Mouse (Mus musculus) stomach, embryonic 16.5 days (tissue): Measurements from ENCODE around the gene Zdhhc4. TPM values are rescaled to one million over a fixed set of nuclear protein-coding genes. Genes with fewer than 3 reads are reported as not detected.
A peak's percentile ranks its signal among the peaks of the same experiment; 100 is the strongest.

Experiments
- ATAC-seq: fragments of 200-750 bp; cut with Nextera tagmentation; 2 replicates; pipeline ENCODE4 v1.8.0; 2017; ENCODE audit warnings: moderate number of reproducible peaks, moderate TSS enrichment; ENCODE audit not compliant: insufficient read depth, low FRiP score
- H3K27ac ChIP-seq: fragments of 300-500 bp; sonication (generic); 2 replicates; pipeline ENCODE4 v1.5.1; 2014; ENCODE audit warnings: low read length
- H3K27me3 ChIP-seq: fragments of 300-500 bp; sonication (generic); 2 replicates; pipeline ENCODE4 v1.6.1; 2014; ENCODE audit warnings: low read length, control low read depth, mixed read lengths; ENCODE audit not compliant: control insufficient read depth, insufficient read depth
- H3K36me3 ChIP-seq: fragments of 300-500 bp; sonication (generic); 2 replicates; pipeline ENCODE4 v1.6.1; 2014; ENCODE audit warnings: low read length; ENCODE audit not compliant: control insufficient read depth, insufficient read depth
- H3K4me1 ChIP-seq: fragments of 300-500 bp; sonication (generic); 2 replicates; pipeline ENCODE4 v1.6.1; 2014; ENCODE audit warnings: low read length, control low read depth, mixed read lengths; ENCODE audit not compliant: control insufficient read depth, insufficient read depth
- H3K4me2 ChIP-seq: fragments of 300-500 bp; sonication (generic); 2 replicates; pipeline ENCODE4 v1.6.1; 2014; ENCODE audit warnings: low read depth, low read length, mixed read lengths
- H3K4me3 ChIP-seq: fragments of 300-500 bp; sonication (generic); replicated peaks from 2 replicates; pipeline ENCODE4 v1.5.1; 2014; ENCODE audit warnings: mild to moderate bottlenecking, low read length
- H3K9ac ChIP-seq: fragments of 300-500 bp; sonication (generic); 2 replicates; pipeline ENCODE4 v1.6.1; 2014; ENCODE audit warnings: low read length
- H3K9me3 ChIP-seq: fragments of 300-500 bp; sonication (generic); replicated peaks from 2 replicates; pipeline ENCODE4 v1.6.1; 2016; ENCODE audit warnings: low read length, control low read depth; ENCODE audit not compliant: control insufficient read depth
- WGBS: fragments of 180-500 bp; shearing (Covaris S2); extraction: QIAGEN DNeasy Blood & Tissue Kit; methylation state at CpG from one replicate; pipeline ENCODE4 v1.1.7; 2014; 5-methylcytosine and 5-hydroxymethylcytosine counted together
- polyA plus RNA-seq: library from polyadenylated mRNA; unstranded; fragments of >200 nt; fragmentation: Nextera tagmentation; extraction: Ambion mirVana; gene quantifications from 2 replicates; pipeline ENCODE4 v1.2.1, GENCODE M21; 2015

Zdhhc4 gene
- polyA plus RNA-seq, 1 experiment from 2014 or later = 63.6 TPM

DNA sequence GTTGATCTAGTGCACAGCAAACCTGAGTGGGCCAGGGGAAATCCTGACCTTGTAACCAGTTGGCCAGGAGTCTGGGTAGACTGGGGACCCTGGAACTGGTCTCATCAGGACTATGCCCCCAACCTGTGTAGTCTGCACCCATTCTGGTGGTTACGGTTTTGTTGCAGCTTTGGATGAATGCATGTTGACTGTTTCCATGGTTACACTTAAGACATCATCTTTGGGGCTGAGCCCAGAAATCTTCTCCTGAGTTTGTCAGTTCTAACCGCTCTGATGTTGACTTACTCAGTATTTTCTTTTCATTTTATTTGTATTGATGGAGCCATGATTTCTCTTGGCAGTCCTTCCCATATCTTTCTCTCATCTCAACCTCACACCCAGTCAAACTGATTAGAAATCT is 33.7 kb downstream of the Zdhhc4 start:
- no peak overlapping the region for H3K4me3 ChIP-seq
- peaks cover 38% of the 10 kb centered on the region for H3K27me3 ChIP-seq
- H3K4me2 ChIP-seq = no peak overlapping the region
- peaks cover 7% of the 10 kb centered on the region for H3K4me1 ChIP-seq
- no peak overlapping the region for H3K27ac ChIP-seq
- H3K9ac ChIP-seq = no peak overlapping the region
- 75% methylated on average over 2 of the region's 2 CpGs for WGBS
- 0 out of 2 replicates have a peak, but pooled peaks cover 3% of the 10 kb centered on the region for H3K9me3 ChIP-seq
- no peak for ATAC-seq
- H3K36me3 ChIP-seq = peaks cover 8% of the 10 kb centered on the region

DNA sequence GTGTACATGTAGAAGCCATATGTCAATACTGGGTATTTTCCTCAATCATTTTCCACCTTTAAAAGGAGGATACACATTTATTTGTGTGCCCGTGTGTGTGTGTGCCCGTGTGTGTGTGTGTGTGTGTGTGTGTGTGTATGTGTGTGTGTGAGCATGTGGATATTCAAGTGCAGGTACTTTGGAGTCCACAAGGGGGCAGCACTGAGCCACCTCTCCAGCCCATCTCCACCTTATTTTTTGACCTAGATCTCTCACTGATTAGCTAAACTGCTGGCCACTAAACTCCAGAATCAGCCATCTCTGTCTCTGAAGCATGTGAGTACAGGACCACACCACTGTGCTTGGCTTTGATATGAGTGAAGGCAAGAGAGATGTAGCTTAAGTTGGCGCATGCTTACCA is 34.2 kb downstream of the Zdhhc4 start:
- no peak overlapping the region for H3K9ac ChIP-seq
- 88% methylated on average over 3 of the region's 3 CpGs for WGBS

GRCm38 (mm10) chr5:143293404-143293803 is 35.7 kb downstream of the Zdhhc4 start, which contains the start of gene Zfp853:
Zfp853 (minus strand) TSS chr5:143293623.
- peaks cover 53% of the 10 kb centered on the region for H3K27me3 ChIP-seq
- no peak within 1 kb of the TSS for H3K27ac ChIP-seq
- H3K9ac ChIP-seq = peak within 1 kb of the TSS; percentile 65
- peak; percentile 50; the same call in 1 of the 2 replicates for ATAC-seq
- H3K9me3 ChIP-seq = 0 out of 2 replicates have a peak, but pooled peaks cover 3% of the 10 kb centered on the region
- WGBS = 6% methylated on average over 23 of the region's 38 CpGs
- peak within 1 kb of the TSS; percentile 52 for H3K4me3 ChIP-seq
- H3K36me3 ChIP-seq = no peaks in the 10 kb centered on the region
- H3K4me1 ChIP-seq = peaks cover 7% of the 10 kb centered on the region
- peak within 1 kb of the TSS; percentile 82 for H3K4me2 ChIP-seq

More for the DNA sequence above, 34.2 kb downstream of the Zdhhc4 start:
- 0 out of 2 replicates have a peak, but pooled peaks cover 3% of the 10 kb centered on the region for H3K9me3 ChIP-seq
- H3K36me3 ChIP-seq = peaks cover 3% of the 10 kb centered on the region; the same call in 1 of the 2 replicates
- no peak for ATAC-seq
- peaks cover 39% of the 10 kb centered on the region for H3K27me3 ChIP-seq
- no peak overlapping the region for H3K4me3 ChIP-seq
- no peak overlapping the region for H3K27ac ChIP-seq
- H3K4me2 ChIP-seq = no peak overlapping the region
- H3K4me1 ChIP-seq = peaks cover 7% of the 10 kb centered on the region

DNA sequence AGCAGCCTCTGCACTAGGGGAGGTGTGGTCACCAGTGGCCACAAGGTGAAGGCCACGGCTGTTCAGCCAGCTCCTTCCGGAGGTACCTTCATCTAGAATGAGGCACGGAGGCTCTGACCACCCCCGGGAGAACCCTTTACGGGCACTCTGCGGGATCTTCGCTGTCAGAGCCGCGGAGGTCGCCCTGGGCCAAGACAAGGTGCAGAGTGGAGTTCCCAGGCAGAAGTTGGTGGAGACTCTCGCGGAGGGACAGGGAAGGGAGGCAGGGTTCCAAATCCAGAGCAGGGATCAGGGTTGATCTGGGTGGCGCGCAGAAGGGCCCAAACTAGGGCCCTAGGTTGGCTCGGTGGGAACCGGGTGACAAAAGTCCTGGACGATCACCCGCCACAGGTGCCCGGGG is 36.2 kb downstream of the Zdhhc4 start:
- peak; percentile 12; the same call in 1 of the 2 replicates for ATAC-seq
- Histone ChIP-seq H3K36me3 (no peaks in the 10 kb centered on the region), H3K9me3 (0 out of 2 replicates have a peak, but pooled peaks cover 3% of the 10 kb centered on the region), H3K4me1 (peaks cover 12% of the 10 kb centered on the region), H3K9ac (peak overlapping the region; percentile 65), H3K27me3 (peaks cover 58% of the 10 kb centered on the region), H3K4me2 (peak overlapping the region; percentile 82), H3K27ac (no peak overlapping the region), H3K4me3 (peak overlapping the region; percentile 52)
- 2% methylated on average over 19 of the region's 19 CpGs for WGBS

DNA sequence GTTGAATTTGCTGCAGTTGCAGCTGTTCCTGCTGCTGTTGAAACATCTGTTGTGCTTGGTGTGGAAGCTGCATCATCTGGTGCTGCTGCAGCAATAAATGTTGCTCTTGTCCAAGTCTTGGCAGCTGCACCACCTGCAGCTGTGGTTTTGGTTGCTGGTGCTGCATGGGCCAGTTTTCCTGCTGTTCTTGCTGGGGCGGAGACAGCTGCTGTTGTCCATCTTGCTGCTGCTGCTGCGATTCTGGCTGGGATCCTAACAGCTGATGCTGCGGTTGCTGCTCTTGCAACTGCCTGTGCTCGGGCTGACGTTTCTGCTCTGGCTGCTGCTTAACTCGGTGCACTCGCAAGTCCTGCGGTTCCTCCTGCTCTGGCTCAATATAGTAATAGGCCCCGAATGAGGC is 39.8 kb downstream of the Zdhhc4 start:
- Histone ChIP-seq H3K4me3 (no peak overlapping the region), H3K9me3 (no peaks in the 10 kb centered on the region), H3K27ac (no peak overlapping the region), H3K4me1 (peaks cover 12% of the 10 kb centered on the region), H3K27me3 (peaks cover 75% of the 10 kb centered on the region), H3K4me2 (no peak overlapping the region), H3K9ac (no peak overlapping the region), H3K36me3 (no peaks in the 10 kb centered on the region)
- ATAC-seq = no peak
- 72% methylated on average over 9 of the region's 9 CpGs for WGBS

- WGBS = 15% methylated on average over 9 of the region's 9 CpGs
- Histone ChIP-seq H3K4me2 (peak overlapping the region; percentile 46), H3K4me1 (peaks cover 9% of the 10 kb centered on the region), H3K27ac (no peak overlapping the region), H3K27me3 (peaks cover 67% of the 10 kb centered on the region), H3K9me3 (no peaks in the 10 kb centered on the region), H3K4me3 (peak overlapping the region; percentile 31), H3K9ac (peak overlapping the region; percentile 35; the same call in 1 of the 2 replicates), H3K36me3 (no peaks in the 10 kb centered on the region)
- no peak for ATAC-seq
Observed at GRCm38 (mm10) chr5:143288378-143288911, 40.6 kb downstream of the Zdhhc4 start.

DNA sequence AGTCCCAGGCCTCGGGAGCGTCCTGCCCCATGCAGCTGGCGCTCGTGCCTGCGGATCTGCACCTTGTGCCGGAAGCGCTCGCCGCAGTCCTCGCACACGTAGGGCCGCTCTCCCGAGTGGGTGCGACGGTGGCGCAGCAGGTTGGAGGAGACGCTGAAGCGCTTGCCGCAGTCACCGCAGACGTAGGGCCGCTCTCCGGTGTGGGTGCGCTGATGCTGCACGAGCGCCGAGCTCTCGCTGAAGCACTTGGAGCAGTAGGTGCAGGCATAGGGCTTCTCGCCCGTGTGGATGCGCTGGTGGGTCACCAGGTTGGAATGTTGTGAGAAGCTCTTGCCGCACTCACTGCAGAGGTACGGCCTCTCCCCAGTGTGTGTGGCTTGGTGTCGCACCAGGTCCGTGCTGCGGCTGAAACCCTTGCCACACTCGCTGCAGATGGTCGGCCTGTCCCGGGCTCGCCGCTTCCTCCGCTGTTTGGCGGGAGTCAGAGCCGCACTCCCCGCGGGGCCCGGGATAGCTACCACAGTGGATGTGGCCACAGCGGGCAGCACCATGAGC is 41.2 kb downstream of the Zdhhc4 start:
- no peak for ATAC-seq
- WGBS = 7% methylated on average over 48 of the region's 48 CpGs
- Histone ChIP-seq H3K27ac (no peak overlapping the region), H3K36me3 (no peaks in the 10 kb centered on the region), H3K4me1 (peaks cover 6% of the 10 kb centered on the region; the same call in 1 of the 2 replicates), H3K27me3 (peaks cover 61% of the 10 kb centered on the region), H3K9me3 (no peaks in the 10 kb centered on the region), H3K4me2 (peak overlapping the region; percentile 46), H3K4me3 (peak overlapping the region; percentile 31), H3K9ac (peak overlapping the region; percentile 35; the same call in 1 of the 2 replicates)

GRCm38 (mm10) chr5:143284762-143285161 is 44.3 kb downstream of the Zdhhc4 start:
- Histone ChIP-seq H3K4me3 (no peak overlapping the region), H3K9ac (no peak overlapping the region), H3K9me3 (no peaks in the 10 kb centered on the region), H3K27ac (no peak overlapping the region), H3K36me3 (no peaks in the 10 kb centered on the region), H3K4me1 (peaks cover 6% of the 10 kb centered on the region; the same call in 1 of the 2 replicates), H3K27me3 (peaks cover 38% of the 10 kb centered on the region), H3K4me2 (no peak overlapping the region)
- 45% methylated on average over 6 of the region's 6 CpGs for WGBS
- no peak for ATAC-seq

DNA sequence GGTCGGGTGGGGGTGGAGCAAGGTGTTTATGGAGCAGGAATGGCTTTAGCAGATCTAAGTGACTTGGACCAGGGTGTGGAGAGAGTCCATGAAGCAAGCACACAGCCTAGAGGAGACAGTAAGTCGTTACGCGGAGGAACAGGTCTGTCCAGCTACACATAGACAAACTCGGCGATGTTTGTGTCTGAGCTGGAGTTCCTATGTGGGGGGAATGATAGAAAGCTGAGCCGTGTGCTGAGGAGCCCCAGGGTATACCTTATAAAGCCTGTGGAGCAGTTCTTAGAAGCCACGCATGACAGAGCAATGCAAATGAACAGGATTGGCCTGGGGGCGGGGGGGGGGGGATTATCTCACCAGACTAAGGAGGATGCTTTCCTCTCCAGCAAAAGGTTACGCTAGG is 49.8 kb downstream of the Zdhhc4 start:
- Histone ChIP-seq H3K36me3 (no peaks in the 10 kb centered on the region), H3K9ac (no peak overlapping the region), H3K9me3 (no peaks in the 10 kb centered on the region), H3K4me1 (no peaks in the 10 kb centered on the region), H3K4me2 (no peak overlapping the region), H3K27me3 (peaks cover 3% of the 10 kb centered on the region; the same call in 1 of the 2 replicates), H3K27ac (no peak overlapping the region), H3K4me3 (no peak overlapping the region)
- no peak for ATAC-seq
- WGBS = 38% methylated on average over 10 of the region's 10 CpGs
